Mouse (Mus musculus) forebrain, postnatal 0 days (tissue): ENCODE measurements around the gene Pgpep1. TPM values are rescaled to one million over a fixed set of nuclear protein-coding genes. Genes with fewer than 3 reads are reported as not detected.

Experiments used
- ATAC-seq: fragments of 200-750 bp; cut with Nextera tagmentation; 2 replicates; pipeline ENCODE4 v1.8.0; 2017; ENCODE audit warnings: mild to moderate bottlenecking, moderate library complexity
- DNase-seq: peaks from one replicate; pipeline ENCODE4 v3.0.0-alpha.2; 2015
- H3K27ac ChIP-seq: fragments of 300-500 bp; sonication (generic); 2 replicates; pipeline ENCODE4 v1.5.1; 2014; ENCODE audit warnings: low read depth, mild to moderate bottlenecking, antibody characterized with exemption, low read length, moderate library complexity, mixed read lengths
- H3K27me3 ChIP-seq: fragments of 300-500 bp; sonication (generic); 2 replicates; pipeline ENCODE4 v1.6.1; 2014; ENCODE audit warnings: mild to moderate bottlenecking, low read length, mixed read lengths; ENCODE audit not compliant: insufficient read depth
- H3K36me3 ChIP-seq: fragments of 300-500 bp; sonication (generic); 2 replicates; pipeline ENCODE4 v1.6.1; 2014; ENCODE audit warnings: mild to moderate bottlenecking, moderate library complexity; ENCODE audit not compliant: insufficient read depth
- H3K4me1 ChIP-seq: fragments of 300-500 bp; sonication (generic); 2 replicates; pipeline ENCODE4 v1.6.1; 2014; ENCODE audit warnings: antibody characterized with exemption; ENCODE audit not compliant: insufficient read depth
- H3K4me2 ChIP-seq: fragments of 300-500 bp; sonication (generic); 2 replicates; pipeline ENCODE4 v1.6.1; 2014; ENCODE audit warnings: low read depth, mild to moderate bottlenecking, moderate library complexity
- H3K4me3 ChIP-seq: fragments of 300-500 bp; sonication (generic); 2 replicates; pipeline ENCODE4 v1.5.1; 2014; ENCODE audit warnings: low read depth, low read length, mixed read lengths
- H3K9ac ChIP-seq: fragments of 300-500 bp; sonication (generic); 2 replicates; pipeline ENCODE4 v1.6.1; 2014; ENCODE audit warnings: mild to moderate bottlenecking
- H3K9me3 ChIP-seq: fragments of 300-500 bp; sonication (generic); 2 replicates; pipeline ENCODE4 v1.6.1; 2016; ENCODE audit warnings: low read length
- CTCF ChIP-seq: sonication (generic); IDR thresholded peaks from 2 replicates; pipeline ENCODE4 v1.5.1; 2016; ENCODE audit warnings: antibody characterized with exemption, control low read depth, low read depth
- WGBS: fragments of 180-500 bp; shearing (Covaris S2); extraction: QIAGEN DNeasy Blood & Tissue Kit; methylation state at CpG from one replicate; pipeline ENCODE4 v1.1.7; 2014; 5-methylcytosine and 5-hydroxymethylcytosine counted together
- polyA plus RNA-seq: library from polyadenylated mRNA; unstranded; fragments of >200 nt; fragmentation: Nextera tagmentation; extraction: Ambion mirVana; gene quantifications from 2 replicates; pipeline ENCODE4 v1.2.1, GENCODE M21; 2015
- total RNA-seq: library from RNA; depleted of rRNA; stranded (reverse); fragments of >200 nt; gene quantifications from 2 replicates; pipeline ENCODE4 v1.2.3, GENCODE M21; 2014

The Pgpep1 gene
- total and polyA plus RNA-seq, 2 experiments from 2014 or later = 22.1 to 26.1 TPM

DNA sequence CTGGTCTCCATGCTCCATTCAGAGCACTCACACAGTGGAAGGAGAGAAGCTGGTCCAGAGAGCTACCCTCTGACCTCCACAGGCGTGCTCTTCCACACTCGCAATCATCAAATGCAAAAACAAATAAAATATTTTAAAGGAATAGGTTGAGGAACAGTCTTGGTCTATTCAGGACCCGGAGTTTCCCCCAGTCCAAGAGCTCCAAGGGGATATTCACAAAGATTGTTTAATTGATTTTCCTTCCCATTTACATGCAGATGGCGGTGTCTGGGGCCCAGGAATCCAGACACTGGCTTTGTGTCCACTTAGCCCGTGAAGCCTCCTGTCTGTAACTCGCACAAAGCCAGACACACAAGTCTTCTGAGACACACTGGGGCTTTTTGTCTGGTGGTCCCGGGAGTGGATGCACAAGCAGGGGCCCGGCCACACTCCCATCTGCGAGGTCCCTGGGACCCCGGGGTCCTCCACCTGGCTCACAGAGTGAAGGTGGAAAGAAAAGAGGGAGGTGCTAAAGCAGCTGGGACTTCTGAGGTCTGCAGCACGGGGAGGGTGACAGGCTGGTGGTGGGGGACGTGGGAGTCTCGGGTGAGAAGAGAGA, 3.9 kb downstream of the Pgpep1 start:
- Histone ChIP-seq H3K36me3 (peaks cover 14% of the 10 kb centered on the region), H3K4me1 (peaks cover 3% of the 10 kb centered on the region; the same call in 1 of the 2 replicates), H3K9me3 (no peaks in the 10 kb centered on the region), H3K27me3 (no peaks in the 10 kb centered on the region), H3K4me2 (no peak overlapping the region), H3K9ac (peak overlapping the region; percentile 10; the same call in 1 of the 2 replicates), H3K27ac (peak overlapping the region; percentile 42; the same call in 1 of the 2 replicates), H3K4me3 (no peak overlapping the region)
- WGBS = 13% methylated on average over 13 of the region's 13 CpGs
- DNase-seq (no peak), ATAC-seq (peak; percentile 12; the same call in 1 of the 2 replicates)
- TF ChIP-seq CTCF = no peak

- ATAC-seq = no peak
- TF ChIP-seq CTCF = no peak
- H3K9ac ChIP-seq = no peak overlapping the region
- WGBS = 23% methylated on average over 2 of the region's 2 CpGs
- no peak overlapping the region for H3K4me3 ChIP-seq
- H3K9me3 ChIP-seq = no peaks in the 10 kb centered on the region
- no peak overlapping the region for H3K27ac ChIP-seq
- no peak overlapping the region for H3K4me2 ChIP-seq
- H3K4me1 ChIP-seq = peaks cover 2% of the 10 kb centered on the region; the same call in 1 of the 2 replicates
- H3K27me3 ChIP-seq = no peaks in the 10 kb centered on the region
- DNase-seq = no peak
- H3K36me3 ChIP-seq = peaks cover 20% of the 10 kb centered on the region
These were observed 4.7 kb downstream of the Pgpep1 start for GRCm38 (mm10) chr8:70655469-70655868.

- no peak overlapping the region for H3K9ac ChIP-seq
- ATAC-seq (no peak), DNase-seq (no peak)
- no peaks in the 10 kb centered on the region for H3K27me3 ChIP-seq
- H3K4me3 ChIP-seq = no peak overlapping the region
- no peak for TF ChIP-seq CTCF
- H3K27ac ChIP-seq = no peak overlapping the region
- H3K9me3 ChIP-seq = no peaks in the 10 kb centered on the region
- H3K36me3 ChIP-seq = peaks cover 25% of the 10 kb centered on the region
- WGBS = 63% methylated on average over 1 of the region's 1 CpGs
- H3K4me1 ChIP-seq = peaks cover 3% of the 10 kb centered on the region; the same call in 1 of the 2 replicates
- H3K4me2 ChIP-seq = no peak overlapping the region
These were observed 6.1 kb downstream of the Pgpep1 start for GRCm38 (mm10) chr8:70654121-70654520.

DNA sequence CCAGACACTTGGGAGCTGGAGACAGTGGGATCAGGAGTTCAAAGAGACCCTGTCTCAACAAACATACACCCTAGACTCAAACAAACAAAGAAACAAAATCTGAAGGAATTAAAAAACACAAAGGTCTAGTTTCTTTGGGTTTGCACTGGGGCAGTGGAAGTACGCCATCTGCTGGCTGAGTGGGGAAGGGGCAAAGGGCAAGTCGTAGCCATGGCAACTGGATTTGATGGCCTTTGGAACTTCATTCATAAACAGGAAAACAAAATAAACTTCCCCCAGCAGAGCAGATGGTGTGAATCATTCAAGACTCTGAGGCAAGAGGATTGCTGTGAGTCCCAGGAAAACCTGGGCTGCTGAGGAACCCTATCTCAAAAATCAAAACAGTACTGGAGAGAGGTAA, 7.0 kb downstream of the Pgpep1 start:
- H3K27me3 ChIP-seq = no peaks in the 10 kb centered on the region
- H3K4me3 ChIP-seq = no peak overlapping the region
- 60% methylated on average over 2 of the region's 2 CpGs for WGBS
- no peak for DNase-seq
- peaks cover 25% of the 10 kb centered on the region for H3K36me3 ChIP-seq
- ATAC-seq = no peak
- no peaks in the 10 kb centered on the region for H3K9me3 ChIP-seq
- H3K4me1 ChIP-seq = peaks cover 3% of the 10 kb centered on the region; the same call in 1 of the 2 replicates
- no peak overlapping the region for H3K4me2 ChIP-seq
- peak; percentile 64 for TF ChIP-seq CTCF
- no peak overlapping the region for H3K27ac ChIP-seq
- H3K9ac ChIP-seq = no peak overlapping the region

GRCm38 (mm10) chr8:70650351-70650750, 9.8 kb downstream of the Pgpep1 start:
- ATAC-seq (no peak), DNase-seq (no peak)
- Histone ChIP-seq H3K9ac (no peak overlapping the region), H3K27ac (no peak overlapping the region), H3K4me2 (no peak overlapping the region), H3K4me3 (no peak overlapping the region), H3K9me3 (no peaks in the 10 kb centered on the region), H3K27me3 (no peaks in the 10 kb centered on the region), H3K4me1 (peaks cover 3% of the 10 kb centered on the region; the same call in 1 of the 2 replicates), H3K36me3 (peaks cover 22% of the 10 kb centered on the region)
- WGBS = 94% methylated on average over 17 of the region's 17 CpGs
- no peak for TF ChIP-seq CTCF

- peak; percentile 79 for DNase-seq
- peak overlapping the region; percentile 21; the same call in 1 of the 2 replicates for H3K27ac ChIP-seq
- H3K4me1 ChIP-seq = peaks cover 3% of the 10 kb centered on the region; the same call in 1 of the 2 replicates
- no peak overlapping the region; the same call in 1 of the 2 replicates for H3K9ac ChIP-seq
- no peak overlapping the region for H3K4me2 ChIP-seq
- ATAC-seq = peak; percentile 54
- H3K4me3 ChIP-seq = no peak overlapping the region
- H3K27me3 ChIP-seq = no peaks in the 10 kb centered on the region
- peaks cover 22% of the 10 kb centered on the region for H3K36me3 ChIP-seq
- WGBS = 18% methylated on average over 4 of the region's 4 CpGs
- no peak for TF ChIP-seq CTCF
- H3K9me3 ChIP-seq = no peaks in the 10 kb centered on the region
These were observed 10.9 kb downstream of the Pgpep1 start for GRCm38 (mm10) chr8:70649324-70649723.

DNA sequence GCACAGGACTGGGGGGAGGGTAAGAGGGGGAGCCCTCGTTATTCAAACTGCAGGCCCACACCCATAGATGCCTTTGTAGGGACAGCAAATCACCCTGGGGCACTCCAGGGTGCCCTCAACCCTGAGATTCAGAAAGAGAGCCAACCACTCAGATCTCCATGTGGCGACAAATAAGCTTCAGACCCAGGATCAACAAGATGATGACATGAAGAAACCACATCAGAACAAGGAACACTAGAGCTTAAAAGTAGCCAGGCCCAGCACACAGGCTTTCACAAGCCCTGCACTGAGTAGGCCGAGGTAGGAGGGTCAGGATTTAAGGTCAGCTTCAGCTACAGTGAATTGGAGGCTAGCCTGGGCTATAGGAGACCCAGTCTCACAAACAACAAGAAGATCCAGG, 11.3 kb downstream of the Pgpep1 start:
- Histone ChIP-seq H3K4me1 (peaks cover 3% of the 10 kb centered on the region; the same call in 1 of the 2 replicates), H3K27ac (peak overlapping the region; percentile 21; the same call in 1 of the 2 replicates), H3K9me3 (no peaks in the 10 kb centered on the region), H3K36me3 (peaks cover 22% of the 10 kb centered on the region), H3K4me2 (no peak overlapping the region), H3K27me3 (no peaks in the 10 kb centered on the region), H3K4me3 (no peak overlapping the region), H3K9ac (no peak overlapping the region)
- no peak for DNase-seq
- whole genome bisulfite sequencing = 56% methylated on average over 3 of the region's 3 CpGs
- no peak for TF ChIP-seq CTCF
- peak; percentile 16; the same call in 1 of the 2 replicates for ATAC-seq
